Mouse (Mus musculus) neural tube, embryonic 11.5 days (tissue): ENCODE measurements around the gene Apoc2. TPM values are rescaled to one million over a fixed set of nuclear protein-coding genes. Genes with fewer than 3 reads are reported as not detected.

Experiments used
- ATAC-seq: fragments of 200-750 bp; cut with Nextera tagmentation; 2 replicates; pipeline ENCODE4 v1.8.0; 2017; ENCODE audit warnings: moderate number of reproducible peaks, mild to moderate bottlenecking, moderate TSS enrichment, moderate library complexity; ENCODE audit not compliant: insufficient read depth, low FRiP score, low TSS enrichment
- DNase-seq: peaks from one replicate; pipeline ENCODE4 v3.0.0-alpha.2; 2015; ENCODE audit warnings: low spot score
- H3K27ac ChIP-seq: fragments of 300-500 bp; sonication (generic); 2 replicates; pipeline ENCODE4 v1.5.1; 2014; ENCODE audit warnings: low read depth, mild to moderate bottlenecking, low read length
- H3K27me3 ChIP-seq: fragments of 300-500 bp; sonication (generic); 2 replicates; pipeline ENCODE4 v1.6.1; 2014; ENCODE audit warnings: mild to moderate bottlenecking, low read length, mixed read lengths; ENCODE audit not compliant: control insufficient read depth, insufficient read depth
- H3K36me3 ChIP-seq: fragments of 300-500 bp; sonication (generic); 2 replicates; pipeline ENCODE4 v1.6.1; 2014; ENCODE audit warnings: mild to moderate bottlenecking, low read length, moderate library complexity, mixed read lengths; ENCODE audit not compliant: control insufficient read depth, insufficient read depth
- H3K4me1 ChIP-seq: fragments of 300-500 bp; sonication (generic); 2 replicates; pipeline ENCODE4 v1.6.1; 2014; ENCODE audit warnings: low read length, mixed read lengths; ENCODE audit not compliant: control insufficient read depth, insufficient read depth
- H3K4me2 ChIP-seq: fragments of 300-500 bp; sonication (generic); 2 replicates; pipeline ENCODE4 v1.6.1; 2014; ENCODE audit warnings: low read depth, mild to moderate bottlenecking, moderate library complexity
- H3K4me3 ChIP-seq: fragments of 300-500 bp; sonication (generic); 2 replicates; pipeline ENCODE4 v1.5.1; 2014; ENCODE audit warnings: low read depth, low read length
- H3K9ac ChIP-seq: fragments of 300-500 bp; sonication (generic); 2 replicates; pipeline ENCODE4 v1.6.1; 2014; ENCODE audit warnings: mild to moderate bottlenecking, low read length
- H3K9me3 ChIP-seq: fragments of 300-500 bp; sonication (generic); 2 replicates; pipeline ENCODE4 v1.6.1; 2016; ENCODE audit warnings: low read length; ENCODE audit not compliant: control insufficient read depth
- WGBS: fragments of 180-500 bp; shearing (Covaris S2); extraction: QIAGEN DNeasy Blood & Tissue Kit; methylation state at CpG from one replicate; pipeline ENCODE4 v1.1.7; 2014; 5-methylcytosine and 5-hydroxymethylcytosine counted together
- polyA plus RNA-seq: library from polyadenylated mRNA; unstranded; fragments of >200 nt; fragmentation: Nextera tagmentation; extraction: Ambion mirVana; gene quantifications from 2 replicates; pipeline ENCODE4 v1.2.1, GENCODE M21; 2014

Gene Apoc2
- polyA plus RNA-seq, 1 experiment from 2014 or later, result 0.45 TPM

- WGBS, result 92% methylated on average over 16 of the region's 16 CpGs
- no peak for ATAC-seq
- DNase-seq, result no peak
- Histone ChIP-seq H3K9me3 (no peaks in the 10 kb centered on the region), H3K27ac (no peak overlapping the region), H3K9ac (no peak overlapping the region), H3K36me3 (peaks cover 6% of the 10 kb centered on the region; the same call in 1 of the 2 replicates), H3K27me3 (no peaks in the 10 kb centered on the region), H3K4me3 (no peak overlapping the region), H3K4me2 (no peak overlapping the region), H3K4me1 (0 out of 2 replicates have a peak, but pooled peaks cover 7% of the 10 kb centered on the region)
Observed at GRCm38 (mm10) chr7:19702859-19703555, 25.3 kb upstream of the Apoc2 start.

- Histone ChIP-seq H3K9ac (no peak overlapping the region; the same call in 1 of the 2 replicates), H3K4me2 (no peak overlapping the region), H3K4me1 (0 out of 2 replicates have a peak, but pooled peaks cover 7% of the 10 kb centered on the region), H3K27ac (no peak overlapping the region), H3K9me3 (no peaks in the 10 kb centered on the region), H3K36me3 (peaks cover 6% of the 10 kb centered on the region; the same call in 1 of the 2 replicates), H3K4me3 (no peak overlapping the region), H3K27me3 (no peaks in the 10 kb centered on the region)
- 32% methylated on average over 22 of the region's 22 CpGs for WGBS
- ATAC-seq (no peak), DNase-seq (peak; percentile 71)
Observed at GRCm38 (mm10) chr7:19701069-19701761, 23.5 kb upstream of the Apoc2 start.

- H3K36me3 ChIP-seq, result 0 out of 2 replicates have a peak, but pooled peaks cover 4% of the 10 kb centered on the region
- H3K9me3 ChIP-seq, result no peaks in the 10 kb centered on the region
- H3K4me2 ChIP-seq, result no peak overlapping the region
- 65% methylated on average over 12 of the region's 12 CpGs for WGBS
- H3K9ac ChIP-seq, result no peak overlapping the region
- ATAC-seq (no peak), DNase-seq (no peak)
- H3K4me1 ChIP-seq, result 0 out of 2 replicates have a peak, but pooled peaks cover 7% of the 10 kb centered on the region
- H3K27ac ChIP-seq, result no peak overlapping the region
- H3K4me3 ChIP-seq, result no peak overlapping the region
- H3K27me3 ChIP-seq, result no peaks in the 10 kb centered on the region
Observed at GRCm38 (mm10) chr7:19700299-19701068, 22.7 kb upstream of the Apoc2 start.

GRCm38 (mm10) chr7:19699827-19700148, 22.0 kb upstream of the Apoc2 start:
- ATAC-seq (no peak), DNase-seq (no peak)
- Histone ChIP-seq H3K27ac (no peak overlapping the region), H3K4me3 (no peak overlapping the region), H3K4me1 (0 out of 2 replicates have a peak, but pooled peaks cover 7% of the 10 kb centered on the region), H3K4me2 (no peak overlapping the region), H3K36me3 (0 out of 2 replicates have a peak, but pooled peaks cover 4% of the 10 kb centered on the region), H3K9me3 (no peaks in the 10 kb centered on the region), H3K9ac (no peak overlapping the region), H3K27me3 (no peaks in the 10 kb centered on the region)
- 76% methylated on average over 4 of the region's 4 CpGs for WGBS

GRCm38 (mm10) chr7:19698907-19699826, 21.4 kb upstream of the Apoc2 start, which contains the start of gene Apoe:
Gene Apoe (minus strand): TSS chr7:19699188.
- peak; percentile 39; the same call in 1 of the 2 replicates for ATAC-seq
- Histone ChIP-seq H3K27me3 (no peaks in the 10 kb centered on the region), H3K4me2 (peak within 1 kb of the TSS; percentile 53), H3K27ac (no peak within 1 kb of the TSS), H3K4me1 (0 out of 2 replicates have a peak, but pooled peaks cover 7% of the 10 kb centered on the region), H3K36me3 (0 out of 2 replicates have a peak, but pooled peaks cover 4% of the 10 kb centered on the region), H3K9ac (peak within 1 kb of the TSS; percentile 49), H3K9me3 (no peaks in the 10 kb centered on the region), H3K4me3 (peak within 1 kb of the TSS; percentile 29)
- WGBS, result 2% methylated on average over 20 of the region's 20 CpGs
- DNase-seq, result peak; percentile 55

GRCm38 (mm10) chr7:19697949-19698906, 20.5 kb upstream of the Apoc2 start:
- H3K36me3 ChIP-seq, result 0 out of 2 replicates have a peak, but pooled peaks cover 4% of the 10 kb centered on the region
- DNase-seq (peak; percentile 59), ATAC-seq (no peak)
- peak overlapping the region; percentile 49 for H3K9ac ChIP-seq
- 4% methylated on average over 28 of the region's 28 CpGs for WGBS
- no peak overlapping the region for H3K27ac ChIP-seq
- H3K4me1 ChIP-seq, result 0 out of 2 replicates have a peak, but pooled peaks cover 7% of the 10 kb centered on the region
- no peaks in the 10 kb centered on the region for H3K27me3 ChIP-seq
- peak overlapping the region; percentile 53 for H3K4me2 ChIP-seq
- H3K4me3 ChIP-seq, result peak overlapping the region; percentile 29
- H3K9me3 ChIP-seq, result no peaks in the 10 kb centered on the region

GRCm38 (mm10) chr7:19696336-19696873, 18.7 kb upstream of the Apoc2 start:
- Histone ChIP-seq H3K4me3 (no peak overlapping the region), H3K27me3 (no peaks in the 10 kb centered on the region), H3K4me1 (0 out of 2 replicates have a peak, but pooled peaks cover 7% of the 10 kb centered on the region), H3K36me3 (0 out of 2 replicates have a peak, but pooled peaks cover 4% of the 10 kb centered on the region), H3K9ac (no peak overlapping the region), H3K9me3 (no peaks in the 10 kb centered on the region), H3K4me2 (no peak overlapping the region), H3K27ac (no peak overlapping the region)
- ATAC-seq (no peak), DNase-seq (no peak)
- WGBS, result 94% methylated on average over 34 of the region's 34 CpGs
